Mouse (Mus musculus) lung, postnatal 0 days (tissue): ENCODE results near the gene Rnf38.

Experiments used
- CTCF ChIP-seq: IDR thresholded peaks from 2 replicates; pipeline ENCODE4 v1.5.1; 2016; ENCODE audit warnings: antibody characterized with exemption, mild to moderate bottlenecking
- EP300 ChIP-seq: IDR thresholded peaks from 2 replicates; pipeline ENCODE4 v1.6.1; 2016; ENCODE audit warnings: antibody characterized with exemption, mild to moderate bottlenecking, control low read depth

DNA sequence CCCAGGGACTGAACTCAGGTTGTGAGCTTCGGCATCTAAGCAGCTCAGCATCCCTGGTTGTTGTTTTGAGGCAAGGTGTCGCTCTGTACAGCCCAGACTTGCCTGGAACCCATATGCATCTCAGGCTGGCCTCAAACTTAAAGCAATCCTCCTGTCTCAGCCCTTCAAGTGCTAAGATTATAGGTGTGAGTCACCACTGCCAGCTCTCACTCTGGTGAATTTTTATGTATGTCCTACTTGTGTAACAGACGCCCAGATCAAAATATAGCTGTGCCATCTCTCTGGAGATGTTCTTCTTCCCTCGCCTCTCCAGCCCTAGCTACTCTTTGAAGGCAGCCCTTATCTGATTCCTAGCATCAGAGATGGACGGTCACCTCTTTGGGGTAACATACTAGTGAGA lies 17.9 kb upstream of the Rnf38 start:
- TF ChIP-seq CTCF (no peak), EP300 (no peak)
